Mouse (Mus musculus) CD4-positive helper T cell, adult 2 months (primary cell): Measurements from ENCODE around the gene Fstl4.

Experiments used
- DNase-seq: peaks from one replicate; pipeline ENCODE4 v3.0.0-alpha.2; 2012; ENCODE audit warnings: low read depth, missing footprints, low spot score

Fstl4 gene

GRCm38 (mm10) chr11:52764461-52764893 is at the start of gene Fstl4:
Gene Fstl4 (plus strand): TSS chr11:52764634.
- DNase-seq, result no peak

GRCm38 (mm10) chr11:52718570-52718969 is 45.9 kb upstream of the Fstl4 start:
- no peak for DNase-seq

DNA sequence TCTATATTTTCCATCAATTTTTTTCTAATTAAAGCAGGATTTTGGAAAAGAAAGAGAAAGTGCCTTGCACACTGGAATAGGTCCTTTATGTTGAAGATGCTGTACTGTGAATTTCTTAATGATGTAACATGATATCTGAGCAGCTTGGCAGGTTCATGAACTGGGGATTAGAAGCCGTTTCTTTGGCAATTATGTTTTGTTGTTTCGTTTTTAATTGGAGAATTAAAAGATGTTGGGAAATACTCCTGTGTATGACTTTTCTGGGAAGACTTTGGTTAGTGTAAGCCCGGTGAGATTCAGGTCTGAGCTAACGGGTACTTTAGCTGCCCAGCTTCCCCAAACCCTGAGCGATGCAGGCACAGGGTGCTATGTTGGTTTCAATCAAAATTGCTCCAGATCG is 43.3 kb upstream of the Fstl4 start:
- DNase-seq, result no peak

DNA sequence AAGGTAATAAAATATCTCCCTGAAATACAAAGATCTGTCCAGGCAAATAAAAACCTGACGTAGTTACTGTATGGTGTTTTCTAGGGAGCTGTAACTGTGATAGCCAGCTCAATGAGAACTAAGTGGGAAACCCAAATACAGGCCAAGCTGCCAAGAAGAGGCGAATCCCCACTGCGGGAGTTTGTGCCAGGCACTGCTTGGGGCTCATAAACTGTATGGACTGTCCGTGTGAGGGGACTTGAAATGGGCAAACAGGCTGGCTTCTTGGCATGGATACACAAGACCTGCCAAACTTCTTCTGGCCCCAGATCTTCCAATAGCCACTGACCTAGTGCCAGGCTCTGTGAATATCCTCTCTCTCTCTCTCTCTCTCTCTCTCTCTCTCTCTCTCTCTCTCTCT is 41.7 kb upstream of the Fstl4 start:
- DNase-seq, result no peak

DNA sequence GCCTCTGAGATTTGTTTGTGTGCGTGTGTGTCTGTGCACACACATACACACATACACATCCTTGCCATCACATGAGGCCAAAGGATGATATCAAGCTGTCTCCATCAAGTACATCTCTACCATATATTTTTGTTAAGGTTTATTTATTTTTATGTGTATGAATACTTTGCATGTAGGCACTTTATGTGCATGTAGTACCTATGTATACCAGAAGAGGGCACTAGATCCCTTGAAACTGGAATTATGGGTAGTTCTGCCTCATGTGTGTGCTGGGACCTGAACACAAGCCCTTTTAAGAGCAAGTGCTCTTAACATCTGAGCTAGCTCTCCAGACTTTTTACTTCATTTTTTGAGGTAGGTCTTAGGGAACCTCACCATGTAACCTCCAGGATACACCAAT is 38.4 kb upstream of the Fstl4 start:
- no peak for DNase-seq

- DNase-seq, result no peak
Measured at GRCm38 (mm10) chr11:52728479-52728878, 36.0 kb upstream of the Fstl4 start.

DNA sequence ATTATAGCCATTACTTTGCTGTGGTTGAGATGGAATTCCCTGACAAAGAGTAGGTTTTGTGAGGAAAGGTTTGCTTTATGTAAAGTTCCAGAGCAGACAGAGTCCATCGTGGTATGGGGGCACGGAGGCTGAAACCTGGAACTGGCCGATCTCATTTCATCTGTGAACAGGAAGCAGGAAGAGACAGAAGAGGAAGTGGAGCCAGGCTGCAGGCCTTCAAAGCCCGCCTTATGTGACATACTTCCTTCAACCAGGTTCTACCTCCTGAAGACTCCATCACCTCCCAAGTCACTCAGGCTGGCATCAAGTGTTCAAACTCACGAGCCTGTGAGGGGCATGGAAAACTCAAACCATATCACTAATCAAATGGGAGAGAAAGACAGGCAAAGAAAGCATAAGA is 34.5 kb upstream of the Fstl4 start:
- no peak for DNase-seq

- DNase-seq, result no peak
Measured at GRCm38 (mm10) chr11:52731979-52732378, 32.5 kb upstream of the Fstl4 start.

DNA sequence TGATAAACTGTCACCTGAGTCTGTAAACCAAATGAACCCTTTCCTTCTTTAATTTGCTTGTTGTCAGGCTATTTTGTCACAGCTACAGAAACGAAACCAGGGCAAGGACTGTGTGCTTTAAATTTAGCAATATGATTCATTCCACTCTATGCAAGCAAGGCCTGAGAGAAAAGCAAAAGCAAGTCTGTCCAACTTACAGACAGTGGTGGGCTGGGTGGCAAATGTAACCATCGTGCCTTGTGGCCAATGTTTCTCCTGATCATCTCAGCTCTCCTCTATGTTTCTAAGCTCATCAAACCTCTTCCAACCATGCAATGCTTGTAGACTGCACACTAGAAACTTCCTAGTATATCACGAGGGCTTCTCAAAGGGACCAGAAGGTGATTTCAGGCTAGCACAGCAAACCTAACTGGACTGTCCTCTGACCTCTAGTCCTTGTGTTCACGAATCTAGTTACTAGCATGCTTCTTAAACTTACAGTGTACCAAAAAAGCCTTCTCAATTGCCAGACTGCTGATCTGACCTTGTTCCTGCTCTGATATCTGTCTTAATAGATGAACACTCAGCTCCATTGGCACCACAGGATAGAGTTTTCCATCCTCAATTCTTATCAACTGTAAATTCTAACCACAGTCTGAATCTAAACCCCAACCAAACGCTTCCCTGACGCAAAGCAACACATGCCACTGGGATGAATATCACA is 29.8 kb upstream of the Fstl4 start:
- no peak for DNase-seq

DNA sequence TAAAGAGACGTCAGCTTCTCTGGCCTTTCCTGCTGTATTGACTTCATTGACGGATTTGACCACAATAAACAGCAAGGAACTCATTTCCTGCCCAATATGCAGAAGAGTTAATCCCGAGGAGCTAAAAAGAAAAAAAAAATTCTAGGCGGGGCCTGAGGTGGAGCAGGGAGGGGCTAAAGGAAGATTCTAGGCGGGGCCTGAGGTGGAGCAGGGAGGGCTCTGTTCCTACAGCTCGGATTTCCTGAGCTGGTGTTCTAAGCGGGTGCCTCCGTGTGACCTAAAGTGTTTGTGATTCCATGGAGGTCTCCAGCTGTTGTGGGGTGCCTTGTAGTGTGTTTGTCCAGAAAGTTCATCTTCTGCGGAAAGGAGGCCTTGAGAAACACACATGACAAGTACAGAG is 25.2 kb upstream of the Fstl4 start:
- no peak for DNase-seq

- no peak for DNase-seq
Measured at GRCm38 (mm10) chr11:52740466-52740865, 24.0 kb upstream of the Fstl4 start.

GRCm38 (mm10) chr11:52743956-52744355 is 20.5 kb upstream of the Fstl4 start:
- DNase-seq, result peak; percentile 19

DNA sequence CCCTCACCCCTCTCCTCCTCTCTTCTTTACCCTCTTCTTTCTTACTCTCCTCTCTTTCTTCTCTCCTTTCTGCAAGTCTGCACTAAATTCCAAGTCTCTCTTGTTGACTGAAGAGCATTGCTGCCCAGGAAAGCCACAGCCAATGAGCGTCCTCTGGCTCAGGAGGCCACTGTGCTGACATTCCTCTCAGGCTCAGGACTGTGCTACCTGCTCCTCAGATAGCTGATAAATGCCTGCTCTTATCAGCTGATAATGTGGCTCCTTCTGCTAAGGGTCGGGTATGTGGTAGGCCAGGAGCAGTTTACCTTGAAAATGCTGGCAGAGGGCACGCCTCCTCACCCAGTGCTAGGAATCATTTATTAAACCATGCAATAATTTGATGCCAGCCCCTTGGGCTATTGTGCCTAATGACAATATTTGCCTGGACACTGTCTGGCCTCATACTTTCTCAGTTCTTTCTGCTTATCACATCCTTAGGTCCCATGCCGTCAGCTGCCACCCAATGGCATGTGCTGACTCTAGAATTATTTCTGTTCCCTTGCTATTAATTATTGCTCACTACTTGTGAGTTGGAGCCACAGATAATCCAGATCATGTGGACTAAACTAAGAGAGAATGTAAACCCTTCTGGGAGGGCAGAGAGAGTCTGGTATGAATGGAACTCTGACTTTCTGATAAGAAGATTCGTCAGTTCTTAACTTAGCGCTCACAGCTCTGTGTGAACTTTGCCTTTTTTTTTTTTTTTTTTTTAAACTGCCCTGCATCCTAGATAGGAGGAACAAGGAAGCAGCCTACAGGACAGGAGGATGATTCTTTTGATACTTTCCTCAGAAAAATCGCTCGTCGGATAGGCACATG is 19.6 kb upstream of the Fstl4 start:
- DNase-seq, result no peak

GRCm38 (mm10) chr11:52747206-52747605 is 17.2 kb upstream of the Fstl4 start:
- DNase-seq, result no peak

DNA sequence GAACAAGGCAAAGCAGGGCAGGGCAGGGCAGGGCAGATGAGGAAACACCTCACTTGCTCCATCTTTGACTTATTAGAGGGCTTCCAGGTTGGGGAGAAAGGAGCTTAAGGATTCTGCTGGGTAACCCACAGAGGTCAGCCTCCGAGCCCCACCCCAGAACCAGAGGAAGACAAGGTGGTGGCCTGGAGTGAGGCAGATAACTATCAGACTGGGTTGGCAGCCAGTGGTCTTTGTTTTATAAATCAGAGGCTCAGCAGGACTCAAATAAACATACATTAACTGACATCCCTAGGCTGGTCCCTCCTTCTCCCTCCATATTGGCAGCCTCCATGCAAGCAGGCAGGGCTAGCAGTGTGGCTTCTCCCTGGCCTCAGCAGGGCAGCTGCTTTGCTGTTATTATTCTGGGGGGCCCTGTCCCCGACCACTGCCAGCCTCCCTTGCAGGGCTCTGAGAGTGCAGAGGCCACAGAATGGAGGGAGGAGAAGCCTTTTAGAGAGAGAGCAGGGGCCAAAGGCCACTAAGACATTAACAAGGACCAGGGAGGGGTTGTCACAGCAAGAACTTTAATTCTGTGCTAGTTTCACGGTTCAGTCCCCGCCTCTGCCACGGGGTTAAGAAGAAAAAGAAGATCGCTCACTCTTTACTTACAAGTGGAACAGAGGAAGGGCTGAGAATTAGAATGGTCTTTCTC is 16.5 kb upstream of the Fstl4 start:
- DNase-seq, result no peak

DNA sequence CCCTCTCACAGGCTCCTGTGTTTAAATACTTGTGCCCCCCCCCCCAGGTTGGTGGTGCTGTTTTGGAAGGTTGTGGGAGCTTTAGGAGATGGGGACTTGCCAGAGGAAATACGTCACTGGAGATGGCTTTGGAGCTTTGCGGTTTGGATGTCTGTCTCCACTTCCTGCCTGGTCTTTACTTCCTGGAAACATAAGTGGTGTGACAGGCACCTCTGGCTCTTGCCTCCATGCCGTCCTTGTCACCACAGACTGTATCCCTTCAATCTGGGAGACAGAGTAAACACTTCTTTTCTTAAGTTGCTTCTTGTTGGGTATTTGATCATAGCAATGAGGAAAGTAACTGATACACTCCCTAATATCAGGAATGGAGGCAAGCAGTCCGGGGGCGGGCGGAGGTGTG is 14.4 kb upstream of the Fstl4 start:
- DNase-seq, result peak; percentile 27

DNA sequence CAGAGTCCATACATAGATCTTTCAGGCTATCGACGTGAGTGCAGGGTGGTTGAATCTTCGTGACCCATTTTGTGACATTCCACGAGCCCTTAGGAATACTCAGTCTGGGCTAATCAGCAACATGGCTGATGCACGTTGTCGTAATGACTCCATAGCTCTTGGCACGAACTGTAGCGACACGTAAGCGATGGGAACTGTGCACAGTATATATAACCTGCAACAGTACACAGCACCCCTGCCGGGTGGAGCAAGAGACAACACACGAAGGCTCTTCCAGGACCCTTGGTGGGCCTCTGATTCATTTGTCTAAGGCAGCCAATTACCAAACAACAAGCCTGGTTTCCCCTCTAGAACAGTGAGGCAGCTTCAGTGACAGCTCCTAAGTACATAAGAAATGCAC is 11.9 kb upstream of the Fstl4 start:
- DNase-seq, result no peak

DNA sequence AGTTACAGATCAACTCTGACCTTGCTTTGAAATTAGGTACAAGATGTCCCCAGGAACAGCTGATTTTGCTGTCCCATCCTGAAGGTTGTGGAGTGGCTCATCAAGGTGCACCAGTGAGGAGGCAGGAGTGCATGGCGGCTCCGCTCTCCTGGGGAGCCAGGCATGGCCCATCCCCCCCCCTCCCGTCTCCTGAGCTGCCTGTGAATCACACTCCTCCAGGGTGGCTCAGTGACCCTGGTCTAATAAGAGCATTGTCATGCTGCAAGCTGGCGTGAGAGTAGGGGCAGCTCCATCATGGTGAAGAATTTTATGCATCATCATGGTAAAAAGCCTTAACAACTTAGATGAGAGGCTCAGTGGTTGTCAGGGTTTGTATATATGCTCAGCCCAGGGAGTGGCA is 11.2 kb upstream of the Fstl4 start:
- no peak for DNase-seq

GRCm38 (mm10) chr11:52761800-52762199 is 2.6 kb upstream of the Fstl4 start:
- no peak for DNase-seq

- DNase-seq, result no peak
Measured at GRCm38 (mm10) chr11:52764894-52765677, 652 bp downstream of the Fstl4 start.

- DNase-seq, result no peak
Measured at GRCm38 (mm10) chr11:52765678-52766254, 1.3 kb downstream of the Fstl4 start.
